Mouse (Mus musculus): ENCODE data around the gene Zfp60. TPM values are rescaled to one million over a fixed set of nuclear protein-coding genes. Genes with fewer than 3 reads are reported as not detected.

The Zfp60 gene
- polyA plus RNA-seq, 1 experiment from 2014 or later = 45.6 TPM

- H3K9me3 ChIP-seq (ENCODE audit: control insufficient read depth, low read length) = no peaks in the 10 kb centered on the region
- H3K27ac ChIP-seq (replicated peaks; ENCODE audit: low read depth, low read length) = no peak overlapping the region
- H3K4me1 ChIP-seq (ENCODE audit: control insufficient read depth, insufficient read depth, low read length) = 0 out of 2 replicates have a peak, but pooled peaks cover 3% of the 10 kb centered on the region
- DNase-seq (ENCODE audit: low spot score) = peak; percentile 40
- no peak overlapping the region for H3K9ac ChIP-seq (ENCODE audit: low read length)
- H3K4me3 ChIP-seq (ENCODE audit: low read depth, low read length) = no peak overlapping the region
- no peak for ATAC-seq (ENCODE audit: insufficient number of reproducible peaks, low FRiP score, low TSS enrichment, low read depth)
- WGBS = 37% methylated on average over 5 of the region's 5 CpGs
- H3K27me3 ChIP-seq (ENCODE audit: control insufficient read depth, insufficient read depth, low read length) = no peaks in the 10 kb centered on the region
- no peak overlapping the region for H3K4me2 ChIP-seq (ENCODE audit: low read depth, severe bottlenecking)
- no peaks in the 10 kb centered on the region for H3K36me3 ChIP-seq (ENCODE audit: control insufficient read depth, insufficient read depth, low read length)
These were observed 40.1 kb upstream of the Zfp60 start for GRCm38 (mm10) chr7:27691076-27691475.

GRCm38 (mm10) chr7:27696711-27697110 is 34.5 kb upstream of the Zfp60 start:
- no peak overlapping the region for H3K9ac ChIP-seq (ENCODE audit: low read length)
- no peaks in the 10 kb centered on the region for H3K4me1 ChIP-seq (ENCODE audit: control insufficient read depth, insufficient read depth, low read length)
- H3K4me2 ChIP-seq (ENCODE audit: low read depth, severe bottlenecking) = no peak overlapping the region
- no peak for DNase-seq (ENCODE audit: low spot score)
- 49% methylated on average over 3 of the region's 3 CpGs for WGBS
- no peaks in the 10 kb centered on the region; the same call in 1 of the 2 replicates for H3K9me3 ChIP-seq (ENCODE audit: control insufficient read depth, low read length)
- no peaks in the 10 kb centered on the region for H3K36me3 ChIP-seq (ENCODE audit: control insufficient read depth, insufficient read depth, low read length)
- H3K27me3 ChIP-seq (ENCODE audit: control insufficient read depth, insufficient read depth, low read length) = no peaks in the 10 kb centered on the region
- H3K4me3 ChIP-seq (ENCODE audit: low read depth, low read length) = no peak overlapping the region
- H3K27ac ChIP-seq (replicated peaks; ENCODE audit: low read depth, low read length) = no peak overlapping the region
- no peak for ATAC-seq (ENCODE audit: insufficient number of reproducible peaks, low FRiP score, low TSS enrichment, low read depth)

GRCm38 (mm10) chr7:27710402-27710801 is 20.8 kb upstream of the Zfp60 start:
- Histone ChIP-seq H3K9me3 (ENCODE audit: control insufficient read depth, low read length) (peaks cover 6% of the 10 kb centered on the region; the same call in 1 of the 2 replicates), H3K27ac (replicated peaks; ENCODE audit: low read depth, low read length) (no peak overlapping the region), H3K4me1 (ENCODE audit: control insufficient read depth, insufficient read depth, low read length) (no peaks in the 10 kb centered on the region), H3K36me3 (ENCODE audit: control insufficient read depth, insufficient read depth, low read length) (no peaks in the 10 kb centered on the region), H3K4me3 (ENCODE audit: low read depth, low read length) (no peak overlapping the region), H3K4me2 (ENCODE audit: low read depth, severe bottlenecking) (no peak overlapping the region), H3K9ac (ENCODE audit: low read length) (no peak overlapping the region), H3K27me3 (ENCODE audit: control insufficient read depth, insufficient read depth, low read length) (no peaks in the 10 kb centered on the region)
- no peak for DNase-seq (ENCODE audit: low spot score)
- no peak for ATAC-seq (ENCODE audit: insufficient number of reproducible peaks, low FRiP score, low TSS enrichment, low read depth)
- 78% methylated on average over 7 of the region's 7 CpGs for WGBS

- Histone ChIP-seq H3K4me3 (ENCODE audit: low read depth, low read length) (no peak overlapping the region), H3K4me2 (ENCODE audit: low read depth, severe bottlenecking) (no peak overlapping the region), H3K27me3 (ENCODE audit: control insufficient read depth, insufficient read depth, low read length) (no peaks in the 10 kb centered on the region), H3K9ac (ENCODE audit: low read length) (no peak overlapping the region), H3K27ac (replicated peaks; ENCODE audit: low read depth, low read length) (no peak overlapping the region), H3K4me1 (ENCODE audit: control insufficient read depth, insufficient read depth, low read length) (no peaks in the 10 kb centered on the region), H3K36me3 (ENCODE audit: control insufficient read depth, insufficient read depth, low read length) (no peaks in the 10 kb centered on the region), H3K9me3 (ENCODE audit: control insufficient read depth, low read length) (no peaks in the 10 kb centered on the region)
- DNase-seq (ENCODE audit: low spot score) (no peak), ATAC-seq (ENCODE audit: insufficient number of reproducible peaks, low FRiP score, low TSS enrichment, low read depth) (no peak)
- 89% methylated on average over 8 of the region's 8 CpGs for WGBS
These were observed 9.2 kb upstream of the Zfp60 start for GRCm38 (mm10) chr7:27721951-27722350.

GRCm38 (mm10) chr7:27725566-27726538 is 5.3 kb upstream of the Zfp60 start:
- H3K4me2 ChIP-seq (ENCODE audit: low read depth, severe bottlenecking) = no peak overlapping the region
- no peak overlapping the region for H3K27ac ChIP-seq (replicated peaks; ENCODE audit: low read depth, low read length)
- H3K27me3 ChIP-seq (ENCODE audit: control insufficient read depth, insufficient read depth, low read length) = no peaks in the 10 kb centered on the region
- no peaks in the 10 kb centered on the region for H3K36me3 ChIP-seq (ENCODE audit: control insufficient read depth, insufficient read depth, low read length)
- H3K9ac ChIP-seq (ENCODE audit: low read length) = no peak overlapping the region
- peak; percentile 65 for DNase-seq (ENCODE audit: low spot score)
- H3K4me1 ChIP-seq (ENCODE audit: control insufficient read depth, insufficient read depth, low read length) = no peaks in the 10 kb centered on the region
- no peak overlapping the region for H3K4me3 ChIP-seq (ENCODE audit: low read depth, low read length)
- ATAC-seq (ENCODE audit: insufficient number of reproducible peaks, low FRiP score, low TSS enrichment, low read depth) = 0 out of 2 replicates have a peak, but pooled peaks have one; percentile 78
- no peaks in the 10 kb centered on the region for H3K9me3 ChIP-seq (ENCODE audit: control insufficient read depth, low read length)
- 52% methylated on average over 12 of the region's 12 CpGs for WGBS

GRCm38 (mm10) chr7:27727471-27727870 is 3.7 kb upstream of the Zfp60 start:
- H3K4me1 ChIP-seq (ENCODE audit: control insufficient read depth, insufficient read depth, low read length) = no peaks in the 10 kb centered on the region
- H3K4me2 ChIP-seq (ENCODE audit: low read depth, severe bottlenecking) = no peak overlapping the region
- 71% methylated on average over 2 of the region's 2 CpGs for WGBS
- no peaks in the 10 kb centered on the region for H3K36me3 ChIP-seq (ENCODE audit: control insufficient read depth, insufficient read depth, low read length)
- H3K4me3 ChIP-seq (ENCODE audit: low read depth, low read length) = no peak overlapping the region
- no peaks in the 10 kb centered on the region for H3K9me3 ChIP-seq (ENCODE audit: control insufficient read depth, low read length)
- H3K9ac ChIP-seq (ENCODE audit: low read length) = no peak overlapping the region
- no peak overlapping the region for H3K27ac ChIP-seq (replicated peaks; ENCODE audit: low read depth, low read length)
- no peaks in the 10 kb centered on the region for H3K27me3 ChIP-seq (ENCODE audit: control insufficient read depth, insufficient read depth, low read length)
- ATAC-seq (ENCODE audit: insufficient number of reproducible peaks, low FRiP score, low TSS enrichment, low read depth) (no peak), DNase-seq (ENCODE audit: low spot score) (no peak)

GRCm38 (mm10) chr7:27731946-27732345 is 757 bp downstream of the Zfp60 start:
- Histone ChIP-seq H3K9me3 (ENCODE audit: control insufficient read depth, low read length) (no peaks in the 10 kb centered on the region), H3K27ac (replicated peaks; ENCODE audit: low read depth, low read length) (peak overlapping the region; percentile 91), H3K4me3 (ENCODE audit: low read depth, low read length) (peak overlapping the region; percentile 79), H3K9ac (ENCODE audit: low read length) (peak overlapping the region; percentile 95), H3K36me3 (ENCODE audit: control insufficient read depth, insufficient read depth, low read length) (no peaks in the 10 kb centered on the region; the same call in 1 of the 2 replicates), H3K4me2 (ENCODE audit: low read depth, severe bottlenecking) (peak overlapping the region; percentile 76), H3K4me1 (ENCODE audit: control insufficient read depth, insufficient read depth, low read length) (no peaks in the 10 kb centered on the region), H3K27me3 (ENCODE audit: control insufficient read depth, insufficient read depth, low read length) (no peaks in the 10 kb centered on the region)
- ATAC-seq (ENCODE audit: insufficient number of reproducible peaks, low FRiP score, low TSS enrichment, low read depth) (no peak), DNase-seq (ENCODE audit: low spot score) (no peak)
- WGBS = 13% methylated on average over 12 of the region's 12 CpGs

GRCm38 (mm10) chr7:27732508-27732907 is 1.3 kb downstream of the Zfp60 start:
- no peak overlapping the region; the same call in 1 of the 2 replicates for H3K9ac ChIP-seq (ENCODE audit: low read length)
- no peaks in the 10 kb centered on the region for H3K27me3 ChIP-seq (ENCODE audit: control insufficient read depth, insufficient read depth, low read length)
- DNase-seq (ENCODE audit: low spot score) (no peak), ATAC-seq (ENCODE audit: insufficient number of reproducible peaks, low FRiP score, low TSS enrichment, low read depth) (no peak)
- no peak overlapping the region for H3K27ac ChIP-seq (replicated peaks; ENCODE audit: low read depth, low read length)
- no peaks in the 10 kb centered on the region for H3K9me3 ChIP-seq (ENCODE audit: control insufficient read depth, low read length)
- H3K4me2 ChIP-seq (ENCODE audit: low read depth, severe bottlenecking) = peak overlapping the region; percentile 76
- no peaks in the 10 kb centered on the region for H3K4me1 ChIP-seq (ENCODE audit: control insufficient read depth, insufficient read depth, low read length)
- no peaks in the 10 kb centered on the region; the same call in 1 of the 2 replicates for H3K36me3 ChIP-seq (ENCODE audit: control insufficient read depth, insufficient read depth, low read length)
- peak overlapping the region; percentile 79 for H3K4me3 ChIP-seq (ENCODE audit: low read depth, low read length)
- WGBS = 87% methylated on average over 6 of the region's 6 CpGs
